Mouse (Mus musculus) G1E-ER4 (cell line): ENCODE measurements around the gene Gm8127. TPM values are rescaled to one million over a fixed set of nuclear protein-coding genes. Genes with fewer than 3 reads are reported as not detected.
"Not testable (repeated sequence)": the region's sequence is repeated elsewhere in the genome, so short reads cannot be mapped to it uniquely, and the experiment has no call there.

ENCODE experiments used
- GATA1 ChIP-seq: IDR thresholded peaks from one replicate; pipeline ENCODE4 v1.8.0; 2012; ENCODE audit warnings: low read length, inconsistent platforms
- polyA plus RNA-seq: library from polyadenylated mRNA; stranded (reverse); fragments of >175 nt; gene quantifications from 2 replicates; pipeline ENCODE4 v1.2.3, GENCODE M21; 2012

The Gm8127 gene
- polyA plus RNA-seq, result not detected in 2 replicates

GRCm38 (mm10) chr14:43293503-43293902 is at the start of gene Gm8127:
Gene Gm8127 (minus strand): TSS chr14:43293832.
- TF ChIP-seq GATA1, result not testable (repeated sequence)

GRCm38 (mm10) chr14:43274986-43275511 is 18.6 kb downstream of the Gm8127 start, which contains the start of gene Gm9732:
Gene Gm9732 (plus strand): TSS chr14:43275036.
- TF ChIP-seq GATA1, result not testable (repeated sequence)

DNA sequence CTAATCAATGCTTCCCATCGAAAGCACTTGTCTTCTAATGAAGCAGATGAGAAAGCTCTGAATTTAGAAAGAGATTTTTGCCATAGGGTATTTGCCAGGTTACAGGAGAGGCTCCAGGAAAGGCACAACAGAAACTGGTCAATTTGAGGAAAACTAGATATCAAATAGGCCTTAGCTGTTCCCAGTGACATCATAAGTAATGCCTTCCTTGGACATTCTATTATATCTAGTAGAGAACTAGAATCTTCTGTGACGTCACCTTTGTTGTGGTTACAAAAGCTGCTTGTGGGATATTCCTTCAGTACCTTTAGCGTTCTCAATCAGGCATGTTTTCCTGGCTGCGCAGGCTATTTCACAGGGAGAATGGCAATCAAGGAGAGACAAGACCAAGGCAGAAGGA is 35.3 kb downstream of the Gm8127 start, which contains the start of gene Gm8126:
Gene Gm8126, plus strand, starts transcription at position 301 of the 400 bp plus-strand sequence.
- not testable (repeated sequence) for TF ChIP-seq GATA1

Other genes with a start within 250 kb of the Gm8127 start
- gene Gm8094, start 217.2 kb downstream of the Gm8127 start, polyA plus RNA-seq, result not detected in 2 replicates
- gene Gm8104, start 193.2 kb downstream of the Gm8127 start, polyA plus RNA-seq, result not detected in 2 replicates
- not detected in 2 replicates for gene Gm7233, start 114.0 kb downstream of the Gm8127 start, polyA plus RNA-seq
- gene Gm8122, start 58.5 kb downstream of the Gm8127 start, polyA plus RNA-seq, result not detected in 2 replicates
- not detected in 2 replicates for gene Gm8126, start 35.2 kb downstream of the Gm8127 start, polyA plus RNA-seq
- 1.9 and 5.8 TPM in 2 replicates for gene Gm9732, start 18.8 kb downstream of the Gm8127 start, polyA plus RNA-seq
- gene 1700001F09Rik, start 54.0 kb upstream of the Gm8127 start, polyA plus RNA-seq, result not detected in 2 replicates
- gene Gm8138, start 122.5 kb upstream of the Gm8127 start, polyA plus RNA-seq, result not detected in 2 replicates
- not detected in 2 replicates for gene Gm5799, start 249.7 kb upstream of the Gm8127 start, polyA plus RNA-seq